Mouse (Mus musculus): ENCODE results near the gene Rora. TPM values are rescaled to one million over a fixed set of nuclear protein-coding genes. Genes with fewer than 3 reads are reported as not detected.

The Rora gene
- polyA plus RNA-seq, 1 experiment from 2014 or later = 5.0 TPM

GRCm38 (mm10) chr9:68888670-68889069 lies 235.1 kb downstream of the Rora start:
- WGBS = 70% methylated on average over 8 of the region's 8 CpGs
- peaks cover 3% of the 10 kb centered on the region; the same call in 1 of the 2 replicates for H3K27me3 ChIP-seq (ENCODE audit: insufficient read depth, poor library complexity, severe bottlenecking)
- no peak for DNase-seq (ENCODE audit: low spot score)

GRCm38 (mm10) chr9:68891431-68891830 lies 237.8 kb downstream of the Rora start:
- H3K27me3 ChIP-seq (ENCODE audit: insufficient read depth, poor library complexity, severe bottlenecking) = peaks cover 3% of the 10 kb centered on the region; the same call in 1 of the 2 replicates
- no peak for DNase-seq (ENCODE audit: low spot score)
- WGBS = 84% methylated on average over 11 of the region's 11 CpGs
- no peak overlapping the region for H3K27ac ChIP-seq
- no peaks in the 10 kb centered on the region for H3K36me3 ChIP-seq
- H3K4me3 ChIP-seq = no peak overlapping the region
- H3K4me1 ChIP-seq = peaks cover 4% of the 10 kb centered on the region; the same call in 1 of the 2 replicates
- no peaks in the 10 kb centered on the region for H3K9me3 ChIP-seq

More at GRCm38 (mm10) chr9:68888670-68889069, 235.1 kb downstream of the Rora start:
- no peak overlapping the region for H3K4me3 ChIP-seq
- H3K36me3 ChIP-seq = no peaks in the 10 kb centered on the region
- H3K4me1 ChIP-seq = peaks cover 4% of the 10 kb centered on the region; the same call in 1 of the 2 replicates
- no peaks in the 10 kb centered on the region for H3K9me3 ChIP-seq
- no peak overlapping the region for H3K27ac ChIP-seq

GRCm38 (mm10) chr9:68892356-68892755 lies 238.8 kb downstream of the Rora start:
- H3K27me3 ChIP-seq (ENCODE audit: insufficient read depth, poor library complexity, severe bottlenecking) = peaks cover 3% of the 10 kb centered on the region; the same call in 1 of the 2 replicates
- no peak for DNase-seq (ENCODE audit: low spot score)
- WGBS = 87% methylated on average over 4 of the region's 4 CpGs
- H3K27ac ChIP-seq = no peak overlapping the region
- H3K9me3 ChIP-seq = no peaks in the 10 kb centered on the region
- no peaks in the 10 kb centered on the region for H3K36me3 ChIP-seq
- peaks cover 4% of the 10 kb centered on the region; the same call in 1 of the 2 replicates for H3K4me1 ChIP-seq
- no peak overlapping the region for H3K4me3 ChIP-seq

GRCm38 (mm10) chr9:68892859-68893258 lies 239.3 kb downstream of the Rora start:
- H3K4me3 ChIP-seq = no peak overlapping the region
- H3K4me1 ChIP-seq = peaks cover 4% of the 10 kb centered on the region; the same call in 1 of the 2 replicates
- no peak overlapping the region for H3K27ac ChIP-seq
- no peak for DNase-seq (ENCODE audit: low spot score)
- no peaks in the 10 kb centered on the region for H3K36me3 ChIP-seq
- peaks cover 3% of the 10 kb centered on the region; the same call in 1 of the 2 replicates for H3K27me3 ChIP-seq (ENCODE audit: insufficient read depth, poor library complexity, severe bottlenecking)
- no peaks in the 10 kb centered on the region for H3K9me3 ChIP-seq
- WGBS = 77% methylated on average over 6 of the region's 6 CpGs

- H3K4me1 ChIP-seq = peaks cover 9% of the 10 kb centered on the region
- DNase-seq (ENCODE audit: low spot score) = no peak
- WGBS = 71% methylated on average over 6 of the region's 6 CpGs
- H3K9me3 ChIP-seq = no peaks in the 10 kb centered on the region
- H3K36me3 ChIP-seq = no peaks in the 10 kb centered on the region
- no peak overlapping the region for H3K27ac ChIP-seq
- no peak overlapping the region for H3K4me3 ChIP-seq
- no peaks in the 10 kb centered on the region for H3K27me3 ChIP-seq (ENCODE audit: insufficient read depth, poor library complexity, severe bottlenecking)
Measured at GRCm38 (mm10) chr9:68898286-68898685, 244.7 kb downstream of the Rora start.

- H3K36me3 ChIP-seq = no peaks in the 10 kb centered on the region
- H3K4me3 ChIP-seq = no peak overlapping the region
- H3K4me1 ChIP-seq = peaks cover 8% of the 10 kb centered on the region
- WGBS = 81% methylated on average over 5 of the region's 5 CpGs
- H3K9me3 ChIP-seq = no peaks in the 10 kb centered on the region
- no peak for DNase-seq (ENCODE audit: low spot score)
- no peaks in the 10 kb centered on the region for H3K27me3 ChIP-seq (ENCODE audit: insufficient read depth, poor library complexity, severe bottlenecking)
- H3K27ac ChIP-seq = no peak overlapping the region
Measured at GRCm38 (mm10) chr9:68899525-68900222, 246.1 kb downstream of the Rora start.

GRCm38 (mm10) chr9:68906361-68906883 lies 252.8 kb downstream of the Rora start:
- peaks cover 20% of the 10 kb centered on the region for H3K4me1 ChIP-seq
- DNase-seq (ENCODE audit: low spot score) = no peak
- no peaks in the 10 kb centered on the region for H3K27me3 ChIP-seq (ENCODE audit: insufficient read depth, poor library complexity, severe bottlenecking)
- H3K4me3 ChIP-seq = no peak overlapping the region
- no peaks in the 10 kb centered on the region for H3K9me3 ChIP-seq
- no peaks in the 10 kb centered on the region for H3K36me3 ChIP-seq
- 0 out of 2 replicates have a peak overlapping the region, but pooled peaks have one; percentile 10 for H3K27ac ChIP-seq
- 54% methylated on average over 6 of the region's 6 CpGs for WGBS

GRCm38 (mm10) chr9:68912483-68913151 lies 259.0 kb downstream of the Rora start:
- WGBS = 57% methylated on average over 8 of the region's 8 CpGs
- Histone ChIP-seq H3K27me3 (ENCODE audit: insufficient read depth, poor library complexity, severe bottlenecking) (0 out of 2 replicates have a peak, but pooled peaks cover 3% of the 10 kb centered on the region), H3K4me3 (no peak overlapping the region), H3K4me1 (peaks cover 11% of the 10 kb centered on the region), H3K36me3 (no peaks in the 10 kb centered on the region), H3K27ac (no peak overlapping the region), H3K9me3 (no peaks in the 10 kb centered on the region)
- no peak for DNase-seq (ENCODE audit: low spot score)

GRCm38 (mm10) chr9:68913191-68913697 lies 259.7 kb downstream of the Rora start:
- Histone ChIP-seq H3K27me3 (ENCODE audit: insufficient read depth, poor library complexity, severe bottlenecking) (0 out of 2 replicates have a peak, but pooled peaks cover 3% of the 10 kb centered on the region), H3K4me1 (peaks cover 8% of the 10 kb centered on the region), H3K27ac (no peak overlapping the region), H3K36me3 (no peaks in the 10 kb centered on the region), H3K4me3 (no peak overlapping the region), H3K9me3 (no peaks in the 10 kb centered on the region)
- DNase-seq (ENCODE audit: low spot score) = no peak
- WGBS = 77% methylated on average over 10 of the region's 10 CpGs

GRCm38 (mm10) chr9:68914541-68915275 lies 261.1 kb downstream of the Rora start:
- Histone ChIP-seq H3K36me3 (no peaks in the 10 kb centered on the region), H3K27me3 (ENCODE audit: insufficient read depth, poor library complexity, severe bottlenecking) (0 out of 2 replicates have a peak, but pooled peaks cover 3% of the 10 kb centered on the region), H3K27ac (no peak overlapping the region), H3K4me3 (no peak overlapping the region), H3K4me1 (no peaks in the 10 kb centered on the region), H3K9me3 (no peaks in the 10 kb centered on the region)
- no peak for DNase-seq (ENCODE audit: low spot score)
- WGBS = 83% methylated on average over 4 of the region's 4 CpGs

- no peaks in the 10 kb centered on the region for H3K9me3 ChIP-seq
- no peak overlapping the region for H3K27ac ChIP-seq
- H3K4me1 ChIP-seq = no peaks in the 10 kb centered on the region
- H3K4me3 ChIP-seq = no peak overlapping the region
- WGBS = 63% methylated on average over 1 of the region's 1 CpGs
- H3K36me3 ChIP-seq = no peaks in the 10 kb centered on the region
- H3K27me3 ChIP-seq (ENCODE audit: insufficient read depth, poor library complexity, severe bottlenecking) = 0 out of 2 replicates have a peak, but pooled peaks cover 3% of the 10 kb centered on the region
- DNase-seq (ENCODE audit: low spot score) = no peak
Measured at GRCm38 (mm10) chr9:68916741-68917140, 263.2 kb downstream of the Rora start.

GRCm38 (mm10) chr9:68923128-68923601 lies 269.6 kb downstream of the Rora start:
- 84% methylated on average over 12 of the region's 12 CpGs for WGBS
- Histone ChIP-seq H3K36me3 (no peaks in the 10 kb centered on the region), H3K4me3 (no peak overlapping the region), H3K9me3 (no peaks in the 10 kb centered on the region), H3K4me1 (no peaks in the 10 kb centered on the region), H3K27ac (no peak overlapping the region), H3K27me3 (ENCODE audit: insufficient read depth, poor library complexity, severe bottlenecking) (no peaks in the 10 kb centered on the region)
- no peak for DNase-seq (ENCODE audit: low spot score)
